Mouse (Mus musculus) lung, postnatal 0 days (tissue): Measurements from ENCODE around the gene Sf3a2.

ENCODE experiments used
- CTCF ChIP-seq: IDR thresholded peaks from 2 replicates; pipeline ENCODE4 v1.5.1; 2016; ENCODE audit warnings: antibody characterized with exemption, mild to moderate bottlenecking
- EP300 ChIP-seq: IDR thresholded peaks from 2 replicates; pipeline ENCODE4 v1.6.1; 2016; ENCODE audit warnings: antibody characterized with exemption, mild to moderate bottlenecking, control low read depth

- no peak for TF ChIP-seq EP300
- no peak for TF ChIP-seq CTCF
These were observed 39.3 kb upstream of the Sf3a2 start for GRCm38 (mm10) chr10:80758651-80759050.
